Mouse (Mus musculus) liver, adult 2 months (tissue): Measurements from ENCODE around the gene Atg14. TPM values are rescaled to one million over a fixed set of nuclear protein-coding genes. Genes with fewer than 3 reads are reported as not detected.

Experiments
- DNase-seq: peaks from one replicate; pipeline ENCODE4 v3.0.0-alpha.2; 2011; ENCODE audit warnings: low read depth, low spot score; ENCODE audit errors: extremely low read depth
- H3K27ac ChIP-seq: fragments of 200-500 bp; replicated peaks from 2 replicates; pipeline ENCODE4 v1.5.1; 2012; ENCODE audit warnings: low read depth, mild to moderate bottlenecking, control low read depth, inconsistent platforms, low read length; ENCODE audit not compliant: insufficient read depth
- H3K27me3 ChIP-seq: fragments of 200-500 bp; 2 replicates; pipeline ENCODE4 v1.6.1; 2012; ENCODE audit warnings: mild to moderate bottlenecking, moderate library complexity, low read length, inconsistent platforms; ENCODE audit not compliant: control insufficient read depth, insufficient read depth
- H3K36me3 ChIP-seq: fragments of 200-500 bp; 2 replicates; pipeline ENCODE4 v1.6.1; 2012; ENCODE audit warnings: low read length, inconsistent platforms; ENCODE audit not compliant: control insufficient read depth, insufficient read depth
- H3K4me1 ChIP-seq: fragments of 200-500 bp; 2 replicates; pipeline ENCODE4 v1.6.1; 2011; ENCODE audit warnings: low read length; ENCODE audit not compliant: control insufficient read depth, insufficient read depth
- H3K4me3 ChIP-seq: fragments of 200-500 bp; 2 replicates; pipeline ENCODE4 v1.5.1; 2011; ENCODE audit warnings: low read depth, mild to moderate bottlenecking, control low read depth, low read length, moderate library complexity; ENCODE audit not compliant: insufficient read depth
- H3K79me2 ChIP-seq: fragments of 200-500 bp; 2 replicates; pipeline ENCODE4 v1.6.1; 2012; ENCODE audit warnings: inconsistent platforms, mild to moderate bottlenecking, low read length, moderate library complexity; ENCODE audit not compliant: control insufficient read depth, insufficient read depth
- H3K9ac ChIP-seq: fragments of 200-500 bp; 2 replicates; pipeline ENCODE4 v1.6.1; 2012; ENCODE audit warnings: low read depth, mild to moderate bottlenecking, control low read depth, inconsistent platforms, low read length
- CTCF ChIP-seq: fragments of 200-500 bp; IDR thresholded peaks from 2 replicates; pipeline ENCODE4 v1.5.1; 2011; ENCODE audit warnings: low read depth, low read length, control low read depth
- POLR2A ChIP-seq: fragments of 200-500 bp; IDR thresholded peaks from 2 replicates; pipeline ENCODE4 v1.6.1; 2011; ENCODE audit warnings: low read length, control low read depth; ENCODE audit not compliant: insufficient read depth; ENCODE audit errors: extremely low read depth
- WGBS: fragments of 180-500 bp; shearing (Covaris S2); methylation state at CpG from one replicate; pipeline ENCODE4 v1.1.7; 2018; 5-methylcytosine and 5-hydroxymethylcytosine counted together
- polyA plus RNA-seq: library from polyadenylated mRNA; depleted of rRNA; stranded (reverse); fragments of >200 nt; gene quantifications from 2 replicates; pipeline ENCODE4 v1.2.3, GENCODE M21; 2012
- total RNA-seq: library from RNA; depleted of rRNA; stranded (reverse); fragments of >200 nt; gene quantifications from 2 replicates; pipeline ENCODE4 v1.2.3, GENCODE M21; 2014

Gene Atg14
- total and polyA plus RNA-seq, 2 experiments, result 7.4 to 13.5 TPM

GRCm38 (mm10) chr14:47529019-47529418 is 41.4 kb downstream of the Atg14 start:
- no peak overlapping the region for H3K4me3 ChIP-seq
- 41% methylated on average over 8 of the region's 8 CpGs for WGBS
- no peak overlapping the region for H3K27ac ChIP-seq
- H3K9ac ChIP-seq, result no peak overlapping the region
- H3K36me3 ChIP-seq, result peaks cover 3% of the 10 kb centered on the region
- DNase-seq, result peak; percentile 72
- H3K79me2 ChIP-seq, result peaks cover 13% of the 10 kb centered on the region
- H3K27me3 ChIP-seq, result no peaks in the 10 kb centered on the region
- TF ChIP-seq CTCF (peak; percentile 86), POLR2A (no peak)
- H3K4me1 ChIP-seq, result peaks cover 10% of the 10 kb centered on the region

DNA sequence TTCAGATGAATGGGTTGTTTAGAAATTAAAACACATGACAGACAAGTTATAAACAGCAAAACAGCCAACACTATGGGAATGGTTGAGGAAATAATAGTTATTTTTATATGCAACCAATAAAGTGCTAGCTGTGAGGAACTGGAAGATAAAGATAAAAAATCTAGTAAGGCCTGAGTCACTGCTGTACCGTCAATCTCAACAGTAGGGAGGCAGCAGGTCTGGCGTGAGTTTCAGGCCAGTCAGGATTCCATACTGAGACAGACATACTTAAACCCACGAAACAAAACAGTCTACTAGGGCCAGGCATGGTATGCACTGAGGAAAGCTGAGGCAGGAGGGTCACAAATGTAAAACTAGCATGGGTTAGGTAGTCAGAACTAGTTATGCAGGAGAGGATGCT is 42.2 kb downstream of the Atg14 start:
- peaks cover 13% of the 10 kb centered on the region for H3K79me2 ChIP-seq
- WGBS, result 91% methylated on average over 3 of the region's 3 CpGs
- no peak for DNase-seq
- H3K4me1 ChIP-seq, result peaks cover 7% of the 10 kb centered on the region
- H3K27me3 ChIP-seq, result no peaks in the 10 kb centered on the region
- H3K36me3 ChIP-seq, result peaks cover 3% of the 10 kb centered on the region
- no peak for TF ChIP-seq CTCF
- no peak for TF ChIP-seq POLR2A
- H3K27ac ChIP-seq, result no peak overlapping the region
- no peak overlapping the region for H3K4me3 ChIP-seq
- no peak overlapping the region for H3K9ac ChIP-seq

DNA sequence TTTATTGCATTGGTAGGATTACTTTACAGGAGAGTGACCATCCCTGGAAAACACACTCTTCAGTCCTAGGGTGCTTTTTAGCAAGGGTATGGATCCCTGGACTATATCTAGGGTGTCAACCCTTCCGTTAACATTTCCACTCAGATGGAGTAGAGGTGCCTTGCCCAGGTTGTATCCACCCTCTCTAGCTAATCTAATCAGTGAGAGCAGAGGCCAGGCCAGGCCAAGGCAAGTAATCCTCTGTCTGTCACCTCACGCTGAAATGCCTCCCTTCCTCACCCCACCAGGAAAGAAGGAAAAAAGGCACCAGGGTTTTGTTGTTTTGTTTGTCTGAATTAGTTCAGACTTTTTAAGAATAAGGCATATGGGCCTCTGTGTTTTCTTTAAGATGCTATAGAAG is 42.6 kb downstream of the Atg14 start:
- DNase-seq, result no peak
- H3K79me2 ChIP-seq, result peaks cover 13% of the 10 kb centered on the region
- 87% methylated on average over 2 of the region's 2 CpGs for WGBS
- peaks cover 3% of the 10 kb centered on the region for H3K36me3 ChIP-seq
- no peak overlapping the region for H3K4me3 ChIP-seq
- TF ChIP-seq CTCF (no peak), POLR2A (no peak)
- no peak overlapping the region for H3K9ac ChIP-seq
- no peak overlapping the region for H3K27ac ChIP-seq
- H3K27me3 ChIP-seq, result no peaks in the 10 kb centered on the region
- H3K4me1 ChIP-seq, result peaks cover 3% of the 10 kb centered on the region; the same call in 1 of the 2 replicates

GRCm38 (mm10) chr14:47525861-47526260 is 44.6 kb downstream of the Atg14 start:
- Histone ChIP-seq H3K9ac (no peak overlapping the region), H3K36me3 (peaks cover 3% of the 10 kb centered on the region), H3K4me3 (no peak overlapping the region), H3K27me3 (no peaks in the 10 kb centered on the region), H3K4me1 (peaks cover 11% of the 10 kb centered on the region), H3K27ac (no peak overlapping the region), H3K79me2 (peaks cover 17% of the 10 kb centered on the region)
- TF ChIP-seq POLR2A, result no peak
- no peak for DNase-seq
- WGBS, result 97% methylated on average over 5 of the region's 5 CpGs

GRCm38 (mm10) chr14:47525374-47525773 is 45.1 kb downstream of the Atg14 start:
- no peak for DNase-seq
- WGBS, result 73% methylated on average over 8 of the region's 8 CpGs
- H3K4me1 ChIP-seq, result peaks cover 12% of the 10 kb centered on the region
- H3K27me3 ChIP-seq, result no peaks in the 10 kb centered on the region
- H3K9ac ChIP-seq, result no peak overlapping the region
- no peak overlapping the region for H3K27ac ChIP-seq
- peaks cover 20% of the 10 kb centered on the region for H3K79me2 ChIP-seq
- H3K4me3 ChIP-seq, result no peak overlapping the region
- TF ChIP-seq POLR2A (no peak), CTCF (no peak)
- peaks cover 3% of the 10 kb centered on the region for H3K36me3 ChIP-seq

- Histone ChIP-seq H3K9ac (0 out of 2 replicates have a peak overlapping the region, but pooled peaks have one; percentile 26), H3K4me3 (no peak overlapping the region), H3K4me1 (peaks cover 19% of the 10 kb centered on the region), H3K27ac (peak overlapping the region; percentile 75), H3K27me3 (no peaks in the 10 kb centered on the region), H3K79me2 (peaks cover 43% of the 10 kb centered on the region), H3K36me3 (no peaks in the 10 kb centered on the region; the same call in 1 of the 2 replicates)
- WGBS, result 5% methylated on average over 7 of the region's 7 CpGs
- no peak for TF ChIP-seq CTCF
- no peak for TF ChIP-seq POLR2A
- DNase-seq, result peak; percentile 85
Measured at GRCm38 (mm10) chr14:47522301-47522700, 48.1 kb downstream of the Atg14 start.
